Mouse (Mus musculus) adipose tissue, adult 10 weeks (tissue): Measurements from ENCODE around the gene Pidd1. TPM values are rescaled to one million over a fixed set of nuclear protein-coding genes. Genes with fewer than 3 reads are reported as not detected.

ENCODE experiments used
- polyA plus RNA-seq: library from polyadenylated mRNA; stranded (reverse); fragments of 350-450 nt; fragmentation: Illumina TruSeq; extraction: RNeasy Lipid Tissue Mini Kit (QIAGEN cat#74804); gene quantifications from one replicate; pipeline ENCODE4 v1.2.3, GENCODE M21; 2014; ENCODE audit warnings: low read depth, low replicate concordance

The Pidd1 gene
- polyA plus RNA-seq, result 4.1 TPM

GRCm38 (mm10) chr7:141443828-141444237 is at the start of gene Pidd1:
Gene Pidd1, minus strand, starts transcription at chr7:141444025.

GRCm38 (mm10) chr7:141475011-141475804 is 31.4 kb upstream of the Pidd1 start, which contains the start of the genes Polr2l and Tspan4:
Gene Polr2l, minus strand, starts transcription at chr7:141475132.
Gene Tspan4, plus strand, starts transcription at chr7:141475240.

GRCm38 (mm10) chr7:141467230-141468030 is 23.6 kb upstream of the Pidd1 start, which contains the start of gene Cd151:
Gene Cd151, plus strand, starts transcription at chr7:141467392.

GRCm38 (mm10) chr7:141460391-141461113 is 16.7 kb upstream of the Pidd1 start, which contains the start of gene Cracr2b:
Gene Cracr2b, plus strand, starts transcription at chr7:141461094.

GRCm38 (mm10) chr7:141454967-141455551 is 11.2 kb upstream of the Pidd1 start, which contains the start of gene Pnpla2:
Gene Pnpla2, plus strand, starts transcription at chr7:141455198.

GRCm38 (mm10) chr7:141447110-141447991 is 3.5 kb upstream of the Pidd1 start, which contains the start of gene Rplp2:
Gene Rplp2, plus strand, starts transcription at chr7:141447370.

GRCm38 (mm10) chr7:141437178-141438120 is 6.4 kb downstream of the Pidd1 start, which contains the start of gene Slc25a22:
Gene Slc25a22, minus strand, starts transcription at chr7:141437892.

GRCm38 (mm10) chr7:141429310-141429709 is 14.5 kb downstream of the Pidd1 start, which contains the start of gene Cend1:
Gene Cend1, minus strand, starts transcription at chr7:141429491.

GRCm38 (mm10) chr7:141413809-141414584 is 29.8 kb downstream of the Pidd1 start, which contains the start of gene Gatd1:
Gene Gatd1, minus strand, starts transcription at chr7:141414136.

GRCm38 (mm10) chr7:141391625-141392551 is 51.9 kb downstream of the Pidd1 start, which contains the start of gene Taldo1:
Gene Taldo1, plus strand, starts transcription at chr7:141392199.

Other genes with a start within 250 kb of the Pidd1 start
- gene Lrrc56, start 249.9 kb downstream of the Pidd1 start, polyA plus RNA-seq, result 12.2 TPM
- 11.3 TPM for gene Lmntd2, start 229.9 kb downstream of the Pidd1 start, polyA plus RNA-seq
- 40.8 TPM for gene Rassf7, start 228.2 kb downstream of the Pidd1 start, polyA plus RNA-seq
- gene Phrf1, start 215.2 kb downstream of the Pidd1 start, polyA plus RNA-seq, result 67.3 TPM
- gene Irf7, start 177.5 kb downstream of the Pidd1 start, polyA plus RNA-seq, result 29.8 TPM
- 18.4 TPM for gene Cdhr5, start 167.2 kb downstream of the Pidd1 start, polyA plus RNA-seq
- 3.7 TPM for gene Sct, start 164.9 kb downstream of the Pidd1 start, polyA plus RNA-seq
- 1.7 TPM for gene Drd4, start 152.0 kb downstream of the Pidd1 start, polyA plus RNA-seq
- 27.2 TPM for gene Deaf1, start 116.3 kb downstream of the Pidd1 start, polyA plus RNA-seq
- 48.5 TPM for gene Tmem80, start 116.3 kb downstream of the Pidd1 start, polyA plus RNA-seq
- gene Eps8l2, start 105.1 kb downstream of the Pidd1 start, polyA plus RNA-seq, result 16.2 TPM
- 268 TPM for gene Taldo1, start 51.8 kb downstream of the Pidd1 start, polyA plus RNA-seq
- gene Gatd1, start 29.9 kb downstream of the Pidd1 start, polyA plus RNA-seq, result 49.8 TPM
- 0.17 TPM for gene Cend1, start 14.5 kb downstream of the Pidd1 start, polyA plus RNA-seq
- gene Slc25a22, start 6.1 kb downstream of the Pidd1 start, polyA plus RNA-seq, result 75.9 TPM
- gene Rplp2, start 3.3 kb upstream of the Pidd1 start, polyA plus RNA-seq, result 1,068 TPM
- gene Pnpla2, start 11.2 kb upstream of the Pidd1 start, polyA plus RNA-seq, result 949 TPM
- 58.5 TPM for gene Cracr2b, start 17.1 kb upstream of the Pidd1 start, polyA plus RNA-seq
- gene Cd151, start 23.4 kb upstream of the Pidd1 start, polyA plus RNA-seq, result 308 TPM
- gene Polr2l, start 31.1 kb upstream of the Pidd1 start, polyA plus RNA-seq, result 42.2 TPM
- gene Tspan4, start 31.2 kb upstream of the Pidd1 start, polyA plus RNA-seq, result 49.5 TPM
- gene Chid1, start 95.8 kb upstream of the Pidd1 start, polyA plus RNA-seq, result 90.3 TPM
- 55.6 TPM for gene Ap2a2, start 118.1 kb upstream of the Pidd1 start, polyA plus RNA-seq
- not detected for gene Muc6, start 211.3 kb upstream of the Pidd1 start, polyA plus RNA-seq
- 5.9 TPM for gene Muc2, start 246.3 kb upstream of the Pidd1 start, polyA plus RNA-seq